Mouse (Mus musculus): Measurements from ENCODE around the gene Gm45261.

Gm45261 gene

DNA sequence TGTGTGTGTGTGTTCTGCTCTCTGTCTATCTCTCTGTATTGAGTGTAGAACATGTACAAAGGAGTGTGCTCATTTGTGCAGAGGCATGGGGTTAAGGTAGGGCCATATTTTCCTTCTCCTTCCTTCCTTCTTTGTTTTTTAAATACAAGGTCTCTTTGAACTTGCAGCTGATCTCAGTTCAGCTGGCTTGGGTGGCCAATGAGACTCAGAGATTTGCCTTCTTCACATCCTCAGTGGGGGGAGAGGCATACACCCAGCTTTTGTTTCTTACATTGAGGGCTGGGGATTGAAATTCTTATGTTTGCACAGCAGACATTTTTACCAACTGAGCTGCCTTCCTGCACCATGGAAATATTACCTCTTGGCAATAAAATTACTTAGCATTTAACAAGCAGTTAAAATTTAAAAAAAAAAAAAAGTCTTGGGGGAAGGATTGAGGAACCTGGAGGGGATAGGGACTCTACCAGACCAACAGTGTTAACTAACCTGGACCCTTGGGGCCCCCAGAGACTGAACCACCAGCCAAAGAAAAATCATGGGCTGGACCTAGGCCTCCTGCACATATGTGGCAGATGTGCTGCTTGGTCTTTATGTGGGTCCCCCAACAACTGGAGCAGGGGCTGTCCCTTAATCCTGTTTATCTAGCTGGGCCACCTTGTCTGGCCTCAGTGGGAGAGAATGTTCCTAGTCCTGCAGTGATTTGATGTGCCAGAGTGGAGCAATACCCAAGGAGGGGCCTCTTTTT lies 50.8 kb downstream of the Gm45261 start:
- no peak for DNase-seq (ENCODE audit: low read depth in 2 of 2, low spot score in 2 of 2)

DNA sequence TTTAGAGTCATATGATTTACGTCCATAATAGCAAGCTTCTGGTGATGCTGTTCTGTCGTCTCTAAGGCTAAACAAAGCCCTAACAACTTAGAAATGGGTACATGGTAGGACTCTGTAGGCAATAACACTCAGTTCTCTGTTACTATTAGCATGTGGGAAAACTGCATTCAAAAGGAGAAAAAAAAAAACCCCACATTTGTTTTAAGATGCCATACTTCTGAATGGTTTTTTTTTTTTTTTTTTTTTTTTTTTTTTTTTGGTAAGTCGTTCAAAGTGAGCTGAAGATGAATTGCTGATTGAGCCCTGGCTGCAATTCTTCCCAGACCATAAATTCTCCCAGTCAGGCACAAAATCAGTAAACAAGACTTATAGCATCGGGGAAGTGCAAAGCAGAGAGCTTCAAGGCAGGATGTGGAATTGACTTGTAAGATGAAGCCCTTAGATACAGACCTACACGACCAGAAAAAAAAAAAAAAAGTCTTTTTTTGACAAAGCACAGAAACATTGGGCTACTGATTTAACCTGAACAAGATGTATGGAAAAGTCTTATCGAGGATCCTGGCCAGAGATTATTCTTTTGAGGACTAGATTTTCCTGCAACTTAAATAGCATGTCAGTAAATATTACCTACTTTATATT lies 51.7 kb downstream of the Gm45261 start:
- DNase-seq (ENCODE audit: low read depth in 2 of 2, low spot score in 2 of 2), result no peak

DNA sequence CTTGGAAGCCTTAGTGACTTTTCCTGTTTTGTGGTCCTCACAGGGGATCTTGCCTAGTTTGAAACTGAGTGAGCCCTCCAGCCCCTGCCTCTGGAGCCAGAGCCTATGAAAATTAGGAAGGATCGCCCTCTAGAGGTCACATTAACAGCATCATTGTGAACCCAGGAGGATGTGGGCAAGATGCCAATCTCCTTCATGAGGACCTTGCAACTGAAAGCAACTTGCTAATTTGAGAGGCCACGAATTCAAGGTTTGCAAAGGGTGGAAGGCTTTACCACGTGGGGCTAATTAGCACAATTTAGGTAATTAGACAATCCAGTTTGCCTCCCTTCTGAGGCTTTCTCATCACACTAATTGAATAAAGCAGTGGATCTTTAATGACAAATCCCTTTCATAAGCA lies 52.7 kb downstream of the Gm45261 start:
- peak; percentile 55 to 76 for DNase-seq (ENCODE audit: low read depth in 2 of 2, low spot score in 2 of 2)

DNA sequence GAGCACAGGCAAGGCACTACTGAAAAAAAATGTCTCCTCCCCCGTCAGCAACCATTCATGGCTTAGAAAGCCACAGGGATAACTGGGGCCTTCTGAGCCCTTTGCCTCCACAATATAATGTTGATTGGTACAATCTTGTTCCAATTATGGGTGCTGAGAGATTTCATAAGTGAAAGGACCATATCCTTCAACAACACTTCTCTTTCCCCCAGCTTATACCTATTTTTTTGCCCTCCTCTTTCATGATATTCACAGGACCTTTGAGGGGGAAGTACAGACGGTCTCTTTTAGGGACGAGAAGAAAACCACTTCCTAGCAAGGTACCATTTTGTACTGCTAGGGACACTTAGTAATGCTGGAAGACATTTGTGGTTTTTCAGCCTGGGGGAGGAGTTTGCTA lies 57.1 kb downstream of the Gm45261 start:
- no peak for DNase-seq (ENCODE audit: low read depth in 2 of 2, low spot score in 2 of 2)

DNA sequence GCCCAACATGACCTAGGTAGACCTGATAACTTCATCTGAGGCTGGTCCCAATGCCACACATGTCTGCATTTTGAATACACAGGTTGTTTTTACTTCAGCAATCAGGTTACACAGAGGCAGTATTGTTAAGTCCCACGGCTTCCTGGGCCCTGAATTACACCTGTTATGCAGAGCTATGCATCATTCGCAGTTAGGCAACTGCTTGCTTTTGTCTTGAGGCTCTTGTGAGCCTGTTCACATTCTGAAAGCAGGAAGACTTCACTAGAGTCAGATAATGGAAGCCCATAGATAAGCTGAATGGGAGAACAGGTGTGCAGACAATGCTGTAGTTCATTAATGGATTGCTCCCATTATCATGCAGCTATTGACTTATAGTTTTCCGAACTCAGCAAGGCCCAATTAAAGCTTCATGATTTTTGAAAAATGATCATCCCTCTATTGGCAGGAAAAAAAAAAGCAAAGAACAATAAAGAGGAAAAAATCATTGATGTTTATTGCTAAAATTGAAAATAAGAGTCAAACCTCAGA lies 57.8 kb downstream of the Gm45261 start:
- DNase-seq (ENCODE audit: low read depth in 2 of 2, low spot score in 2 of 2), result no peak

DNA sequence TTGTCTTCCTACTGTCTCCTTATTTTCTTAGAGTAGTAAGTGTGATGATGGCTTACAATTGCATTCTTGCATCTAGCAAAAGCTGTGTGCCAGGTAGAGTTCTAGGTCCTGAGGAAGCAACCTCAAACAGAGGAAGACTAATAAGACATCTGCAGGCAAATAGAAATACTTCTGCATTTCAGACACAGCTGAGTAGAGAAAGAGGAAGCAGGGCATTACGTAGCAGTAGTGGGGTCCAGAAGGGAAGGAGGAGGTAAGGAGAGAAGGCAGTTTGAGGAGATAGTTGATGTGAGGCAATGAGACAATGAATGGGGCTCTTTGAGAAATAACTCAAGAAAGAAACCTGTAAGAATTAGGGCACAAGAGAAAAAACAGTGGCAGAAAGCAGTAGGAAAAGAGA lies 59.3 kb downstream of the Gm45261 start:
- DNase-seq (ENCODE audit: low read depth in 2 of 2, low spot score in 2 of 2), result no peak
